Mouse (Mus musculus) gastrocnemius, postnatal 14 days (tissue): ENCODE measurements around the gene Socs7. TPM values are rescaled to one million over a fixed set of nuclear protein-coding genes. Genes with fewer than 3 reads are reported as not detected.
A peak's percentile ranks its signal among the peaks of the same experiment; 100 is the strongest.

Experiments
- DNase-seq: peaks from one replicate; pipeline ENCODE4 v3.0.0; 2021; ENCODE audit warnings: mixed read lengths
- intact Hi-C: fragments of 180-260 bp; cut with DNase I; formaldehyde crosslinking; loops from one replicate; pipeline ENCODE4 v1.15.1; 2025; ENCODE audit warnings: low total_unique reads
- total RNA-seq, 2 experiments: library from RNA; stranded (reverse); gene quantifications; 2 replicates each; pipeline ENCODE4 v1.2.3; 2021

Gene Socs7
- total RNA-seq, 2 experiments from 2014 or later, result 32.4 to 36.2 TPM

DNA sequence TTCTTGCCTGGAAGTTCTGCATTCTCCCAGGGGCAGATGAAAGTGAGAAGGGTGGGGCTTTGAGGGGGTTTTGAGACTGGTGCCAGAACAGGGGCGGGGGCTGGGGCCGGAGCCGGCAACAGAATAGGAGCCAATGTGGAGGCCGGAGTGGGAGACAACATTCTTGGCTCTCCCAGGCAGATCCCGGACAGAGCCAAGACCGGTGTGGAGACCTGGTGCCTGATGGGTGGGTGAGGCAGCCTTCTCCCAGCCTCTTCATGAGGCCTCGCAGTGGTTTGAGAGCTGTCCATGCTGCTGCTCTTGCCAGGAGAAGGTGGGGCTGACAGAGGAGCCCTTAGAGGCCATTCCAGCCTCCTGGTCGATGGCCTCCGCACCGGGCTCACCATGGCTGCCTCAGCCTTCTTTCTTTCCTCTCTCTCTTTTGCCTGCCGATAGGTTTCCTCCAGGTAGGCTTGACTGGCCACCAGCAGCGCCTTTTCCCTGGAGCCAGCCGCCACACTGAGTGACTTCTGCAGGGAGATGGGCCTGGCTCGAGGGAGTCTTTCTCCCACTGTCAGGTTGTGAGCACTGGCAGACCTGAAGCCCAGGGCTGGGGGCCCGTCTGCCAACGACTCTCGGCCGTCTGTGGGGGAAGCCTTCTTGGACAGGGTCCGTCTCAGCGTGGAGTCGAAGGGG is 23.9 kb upstream of the Socs7 start:
- intact Hi-C loops, result no loop called here
- DNase-seq, result no peak

DNA sequence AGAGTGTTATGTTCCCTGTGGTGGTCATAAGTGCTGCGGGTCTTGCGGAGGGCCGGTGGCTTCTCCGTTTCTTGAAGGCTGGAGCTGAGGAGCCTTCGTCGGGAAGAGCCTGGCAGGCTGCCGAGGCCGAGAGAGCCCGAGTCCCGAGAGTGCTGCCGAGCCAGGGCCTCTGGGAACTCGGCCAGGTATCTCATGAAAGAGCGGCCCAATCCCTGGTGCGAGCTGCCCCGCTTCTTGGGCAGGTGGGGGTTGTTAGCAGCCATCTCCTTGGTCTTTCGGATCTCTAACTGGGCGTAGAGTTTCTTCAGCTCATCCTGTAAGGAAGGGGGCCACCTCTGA is 23.4 kb upstream of the Socs7 start:
- intact Hi-C loops, result no loop called here
- peak; percentile 74 for DNase-seq

DNA sequence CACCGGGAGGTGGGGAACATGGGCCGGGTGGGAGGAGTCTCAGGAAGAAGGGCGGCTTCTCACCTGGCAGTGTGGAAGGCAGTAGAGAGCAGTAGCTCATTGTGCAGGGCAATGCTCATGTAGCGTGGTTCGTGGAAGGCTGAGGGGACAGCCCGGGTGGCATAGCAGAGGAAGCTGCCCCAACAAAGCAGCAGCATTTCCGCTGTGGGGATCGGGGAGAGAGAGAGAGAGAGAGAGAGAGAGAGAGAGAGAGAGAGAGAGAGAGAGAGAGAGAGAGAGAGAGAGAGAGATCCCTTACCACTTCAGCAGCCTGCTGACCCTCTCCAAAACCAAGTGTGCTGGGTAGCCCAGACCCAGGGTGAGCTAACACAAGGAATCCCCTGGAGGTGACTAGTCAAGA is 19.2 kb upstream of the Socs7 start:
- intact Hi-C loops, result no loop called here
- DNase-seq, result no peak

DNA sequence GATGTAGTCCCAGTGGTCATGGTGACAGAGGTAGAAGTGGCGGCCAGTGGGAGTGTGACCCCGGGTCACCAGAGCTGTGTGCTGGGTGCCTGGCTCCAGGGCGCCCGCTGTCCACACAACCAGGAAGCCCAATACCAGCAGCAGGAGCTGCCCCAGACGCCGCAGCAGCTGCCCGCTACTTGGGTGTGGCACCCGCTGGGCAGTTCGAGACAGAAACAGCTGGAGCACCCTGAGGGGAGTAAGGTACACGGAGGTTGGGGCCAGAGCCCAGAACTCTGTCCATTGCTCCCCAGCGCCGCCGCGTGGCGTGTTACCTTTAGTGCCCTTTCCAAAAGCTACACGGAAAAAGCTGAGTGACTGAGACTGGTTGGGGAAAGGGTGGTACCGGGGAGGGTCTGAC is 18.7 kb upstream of the Socs7 start:
- intact Hi-C loops, result no loop called here
- peak; percentile 28 for DNase-seq

DNA sequence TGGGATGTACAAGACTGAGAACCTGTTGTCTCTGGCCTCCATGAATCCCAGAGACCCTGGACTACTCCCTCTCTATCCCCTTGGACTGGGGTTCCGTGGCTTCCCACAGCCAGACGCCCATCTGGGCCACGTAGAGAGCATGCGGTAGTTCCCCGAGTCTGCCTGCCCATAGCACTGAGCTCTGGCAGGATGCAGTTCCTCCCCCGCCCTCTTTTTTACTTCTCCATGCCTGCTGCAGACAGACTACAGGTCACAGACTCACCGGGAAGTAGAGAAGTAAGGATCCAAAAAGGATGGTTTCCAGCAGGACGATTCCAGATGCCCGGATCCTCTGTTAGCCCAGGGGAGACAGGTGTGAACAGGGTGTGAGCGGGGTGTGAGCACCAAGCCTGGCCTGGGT is 16.9 kb upstream of the Socs7 start:
- intact Hi-C loops, result no loop called here

DNA sequence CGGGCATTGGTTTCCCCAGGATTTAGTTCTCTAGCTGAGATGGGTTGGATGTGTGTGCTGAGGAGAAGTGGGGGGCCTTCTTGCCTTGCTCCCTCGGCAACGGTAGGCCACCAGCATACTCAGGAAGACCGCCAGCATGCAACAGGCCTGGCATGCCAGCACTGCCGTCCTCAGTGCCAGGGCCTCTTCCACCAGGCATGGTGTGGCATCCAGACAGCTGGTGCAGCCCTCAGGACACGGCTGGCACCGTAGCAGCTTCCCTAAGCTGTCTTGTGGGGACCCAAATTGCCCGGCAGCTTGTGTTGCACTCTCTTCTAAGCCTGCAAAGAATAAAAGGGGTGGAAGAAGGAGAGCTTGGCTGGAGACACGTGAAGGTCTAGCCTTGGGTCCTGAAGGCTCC is 16.0 kb upstream of the Socs7 start:
- intact Hi-C loops, result no loop called here
- DNase-seq, result peak; percentile 61

More for the DNA sequence above, 16.9 kb upstream of the Socs7 start:
- no peak for DNase-seq

DNA sequence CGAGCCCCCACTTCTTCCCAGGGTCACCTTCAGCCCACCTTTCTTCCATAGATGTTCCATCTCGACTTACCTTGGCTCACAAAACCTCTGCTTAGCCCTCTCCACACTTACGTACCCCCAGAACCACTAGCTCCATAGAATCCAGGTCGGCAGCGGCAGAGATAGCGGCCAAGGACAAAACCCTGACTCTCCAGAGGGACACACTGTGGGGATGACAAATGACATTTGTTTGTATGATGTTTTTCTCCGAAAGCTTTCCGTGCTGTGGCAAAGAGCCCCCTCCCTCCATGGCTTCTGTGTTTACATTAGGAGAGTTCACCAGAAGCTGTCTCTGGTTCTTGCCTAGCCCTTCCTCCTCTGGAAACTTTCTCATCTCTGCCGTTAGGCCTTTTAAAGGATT is 15.1 kb upstream of the Socs7 start:
- intact Hi-C loops, result no loop called here
- no peak for DNase-seq

DNA sequence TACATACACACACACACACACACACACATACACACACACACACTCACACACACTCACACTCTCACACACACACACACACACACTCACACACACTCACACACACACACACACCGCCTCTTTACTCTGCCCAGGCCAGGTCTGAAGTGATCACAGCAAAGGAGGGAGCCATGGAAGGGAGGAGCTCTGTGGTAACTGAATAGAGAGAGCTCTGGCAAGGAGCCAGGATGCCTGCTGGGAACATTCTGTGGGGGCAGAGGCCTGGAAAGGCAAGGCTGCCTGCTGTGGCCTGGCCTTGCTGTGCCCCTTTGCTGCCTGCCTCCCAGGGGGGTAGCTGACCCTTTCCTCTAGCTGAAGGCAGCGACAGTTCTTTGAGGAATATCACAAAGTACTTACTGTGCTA is 12.3 kb upstream of the Socs7 start:
- intact Hi-C loops, result no loop called here
- peak; percentile 66 for DNase-seq

DNA sequence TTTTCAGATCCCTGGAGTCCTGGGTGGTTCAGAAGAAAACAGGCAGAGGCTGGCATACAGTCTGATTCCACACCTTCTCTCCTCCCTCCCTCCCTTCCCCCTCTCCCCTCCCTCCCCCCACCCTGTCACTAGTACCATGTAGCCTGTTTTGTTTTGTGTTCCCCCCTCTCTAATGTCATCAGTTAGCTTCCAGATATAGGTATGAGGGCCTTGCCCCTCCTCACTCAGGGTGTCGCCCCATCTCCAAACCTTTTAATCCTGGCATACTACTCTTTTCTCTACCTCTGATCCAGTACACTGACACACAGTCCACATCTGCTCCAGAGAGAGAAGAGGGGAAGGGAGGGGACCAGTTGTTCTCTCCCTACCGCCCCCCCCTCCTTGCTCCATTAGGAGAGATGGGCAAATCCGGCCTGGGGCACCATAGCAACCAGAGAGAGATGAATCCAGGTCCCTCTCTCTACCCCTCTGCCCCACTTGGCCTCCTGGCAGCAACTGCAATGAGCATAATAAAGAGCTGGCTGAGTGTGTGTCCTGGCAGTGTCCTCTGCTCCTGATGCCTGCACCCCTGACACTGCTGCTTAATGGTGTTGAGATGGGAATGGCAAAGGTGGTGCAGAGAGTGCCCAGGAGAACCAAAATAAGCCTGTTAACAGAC is 10.2 kb upstream of the Socs7 start, which contains the start of gene Gpr179:
Gpr179 (minus strand) TSS at position 51 of the 658 bp plus-strand sequence.
- intact Hi-C loops, result no loop called here

DNA sequence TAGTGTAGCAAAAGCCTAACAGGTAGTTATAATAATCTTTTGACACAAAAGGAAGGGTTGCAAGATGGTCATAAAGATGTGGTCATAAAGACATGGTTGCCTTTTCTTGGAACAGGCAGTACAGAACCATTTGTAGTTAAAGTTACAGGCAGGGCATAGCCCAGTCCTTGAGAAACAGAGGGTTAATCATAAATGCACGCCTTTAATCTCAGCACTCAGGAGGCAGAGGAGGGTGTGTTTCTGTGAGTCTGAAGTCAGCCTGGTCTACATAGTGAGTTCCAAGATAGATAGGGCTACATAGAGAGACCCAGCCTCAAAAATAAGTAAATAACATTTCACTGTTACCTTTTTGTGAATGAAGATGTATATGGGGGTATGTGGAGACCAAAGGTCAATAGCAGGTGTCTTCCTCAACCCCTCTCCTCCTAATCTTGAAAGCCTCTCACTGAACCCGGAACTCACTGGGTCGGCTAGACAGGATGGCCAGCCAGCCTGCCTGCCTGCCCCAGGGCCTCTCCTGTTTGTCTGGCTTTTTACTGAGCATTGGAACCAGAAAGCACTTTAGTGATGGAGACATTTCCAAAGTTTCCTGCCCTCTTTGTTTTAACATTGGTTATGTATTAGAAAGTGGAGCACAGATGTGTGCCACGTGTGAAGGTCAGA is 9.3 kb upstream of the Socs7 start:
- no peak for DNase-seq
- intact Hi-C loops, result no loop called here

More for the DNA sequence above, 10.2 kb upstream of the Socs7 start, which contains the start of gene Gpr179:
- no peak for DNase-seq

DNA sequence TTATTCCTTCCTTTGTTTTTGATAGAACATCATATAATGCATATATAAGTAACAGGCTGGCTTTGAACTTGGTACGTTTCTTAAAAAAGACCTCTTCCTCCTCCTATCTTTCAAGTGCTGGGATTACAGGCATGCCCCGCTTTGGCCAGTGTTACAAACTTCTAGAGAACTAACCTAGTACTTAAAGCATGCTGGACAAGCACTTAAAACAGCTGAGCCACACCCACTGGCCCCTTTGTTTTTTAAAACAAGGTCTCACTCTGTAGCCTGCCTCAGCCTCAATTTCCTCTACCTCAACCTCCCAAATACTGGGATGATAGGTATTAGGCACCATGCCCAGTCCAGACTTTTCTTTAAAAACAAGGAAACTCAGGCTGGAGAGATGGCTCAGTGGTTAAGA is 7.7 kb upstream of the Socs7 start:
- intact Hi-C loops, result no loop called here
- DNase-seq, result no peak

DNA sequence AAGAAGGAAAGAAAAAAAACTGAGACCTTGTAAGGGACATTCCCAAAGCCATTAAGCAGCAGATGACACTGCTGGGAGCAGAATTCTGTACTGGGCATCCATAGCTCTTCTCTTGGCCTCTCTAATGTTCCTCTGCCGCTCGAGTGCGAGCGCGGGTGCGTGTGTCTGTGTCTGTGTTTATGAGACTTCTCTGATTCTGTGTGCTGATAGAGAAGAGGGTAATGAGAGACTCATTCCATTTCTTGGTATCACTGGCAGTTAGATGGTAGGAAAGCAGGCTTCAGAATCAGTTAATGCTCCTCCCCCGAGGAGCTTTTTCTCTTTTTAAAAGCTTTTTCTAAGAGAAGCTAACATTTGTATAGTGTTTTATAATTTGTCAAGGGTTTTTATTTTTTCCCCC is 7.1 kb upstream of the Socs7 start:
- DNase-seq, result no peak
- intact Hi-C loops, result no loop called here

DNA sequence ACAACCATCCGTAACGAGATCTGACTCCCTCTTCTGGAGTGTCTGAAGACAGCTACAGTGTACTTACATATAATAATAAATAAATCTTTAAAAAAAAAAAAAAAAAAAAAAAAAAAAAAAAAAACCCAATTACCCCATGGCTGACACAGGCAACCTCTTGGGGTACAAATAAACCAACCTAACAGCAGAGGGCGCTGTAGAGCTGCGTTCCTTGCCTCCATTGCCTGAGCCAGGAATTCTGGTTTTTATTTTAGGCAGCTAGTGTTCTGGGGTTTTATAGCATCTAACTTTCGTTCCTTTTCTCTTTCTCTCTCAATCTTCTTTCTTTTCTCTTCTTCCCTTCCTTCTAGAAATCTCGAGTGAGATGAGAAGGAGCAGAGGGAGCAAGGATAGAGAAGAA is 4.7 kb upstream of the Socs7 start:
- peak; percentile 64 for DNase-seq
- intact Hi-C loops, result loop anchor here (2.0 kb wide), 1 partner anchor 43 kb away; no protein-coding TSS in a partner anchor

DNA sequence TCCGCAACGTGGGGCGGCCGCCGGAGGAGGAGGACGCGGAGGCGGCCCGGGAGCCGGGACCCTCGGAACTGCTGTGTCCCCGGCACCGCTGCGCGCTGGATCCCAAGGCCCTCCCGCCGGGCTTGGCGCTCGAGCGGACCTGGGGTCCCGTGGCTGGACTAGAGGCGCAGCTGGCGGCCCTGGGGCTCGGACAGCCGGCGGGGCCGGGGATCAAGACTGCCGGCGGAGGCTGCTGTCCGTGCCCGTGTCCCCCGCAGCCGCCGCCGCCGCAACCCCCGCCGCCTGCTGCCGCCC is 245 bp downstream of the Socs7 start:
- peak; percentile 53 for DNase-seq
- intact Hi-C loops, result loop anchor here (5.0 kb wide), 1 partner anchor 105 kb away; no protein-coding TSS in a partner anchor

DNA sequence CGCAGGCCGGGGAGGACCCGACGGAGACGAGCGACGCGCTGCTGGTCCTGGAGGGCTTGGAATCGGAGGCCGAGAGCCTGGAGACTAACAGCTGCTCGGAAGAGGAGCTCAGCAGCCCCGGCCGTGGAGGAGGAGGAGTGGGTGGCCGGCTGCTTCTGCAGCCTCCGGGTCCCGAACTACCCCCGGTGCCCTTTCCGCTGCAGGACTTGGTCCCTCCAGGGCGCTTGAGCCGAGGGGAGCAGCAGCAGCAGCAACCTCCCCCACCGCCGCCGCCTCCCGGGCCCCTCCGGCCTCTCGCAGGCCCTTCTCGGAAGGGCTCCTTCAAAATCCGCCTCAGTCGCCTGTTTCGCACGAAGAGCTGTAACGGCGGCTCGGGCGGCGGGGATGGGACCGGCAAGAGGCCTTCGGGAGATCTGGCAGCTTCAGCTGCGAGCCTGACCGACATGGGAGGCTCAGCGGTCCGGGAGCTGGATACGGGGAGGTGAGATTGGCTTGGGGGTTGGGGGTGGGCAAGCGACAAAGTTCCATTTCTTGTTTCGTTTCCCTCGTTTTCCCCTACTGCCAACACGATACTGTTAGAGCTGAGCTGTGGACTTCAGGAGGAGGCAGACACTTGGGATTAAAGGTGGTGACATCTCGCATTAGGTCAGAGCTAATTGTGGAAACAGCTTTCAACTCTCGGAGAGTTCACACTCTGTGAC is 742 bp downstream of the Socs7 start:
- intact Hi-C loops, result loop anchor here (5.0 kb wide), 1 partner anchor 104 kb away; no protein-coding TSS in a partner anchor

DNA sequence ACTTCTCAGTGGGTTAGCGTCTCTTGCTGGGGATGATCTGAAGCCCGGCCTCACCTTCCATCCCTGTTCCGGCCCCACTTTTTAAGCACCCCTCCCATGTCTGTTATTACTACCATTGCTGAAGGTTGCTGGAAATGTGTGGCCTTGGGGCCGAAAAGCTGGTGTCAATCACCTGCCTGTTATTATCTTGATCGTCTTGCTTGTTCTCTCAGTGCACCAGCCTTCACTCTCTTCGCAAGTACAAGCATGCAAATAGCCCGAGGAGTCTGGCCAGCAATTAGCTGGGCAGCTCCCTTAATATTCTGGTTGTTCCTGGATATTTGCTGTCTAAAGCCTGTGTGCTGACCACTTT is 1.3 kb downstream of the Socs7 start:
- intact Hi-C loops, result loop anchor here (5.0 kb wide), 1 partner anchor 104 kb away; no protein-coding TSS in a partner anchor
- no peak for DNase-seq

More for the DNA sequence above, 742 bp downstream of the Socs7 start:
- DNase-seq, result peak; percentile 58

DNA sequence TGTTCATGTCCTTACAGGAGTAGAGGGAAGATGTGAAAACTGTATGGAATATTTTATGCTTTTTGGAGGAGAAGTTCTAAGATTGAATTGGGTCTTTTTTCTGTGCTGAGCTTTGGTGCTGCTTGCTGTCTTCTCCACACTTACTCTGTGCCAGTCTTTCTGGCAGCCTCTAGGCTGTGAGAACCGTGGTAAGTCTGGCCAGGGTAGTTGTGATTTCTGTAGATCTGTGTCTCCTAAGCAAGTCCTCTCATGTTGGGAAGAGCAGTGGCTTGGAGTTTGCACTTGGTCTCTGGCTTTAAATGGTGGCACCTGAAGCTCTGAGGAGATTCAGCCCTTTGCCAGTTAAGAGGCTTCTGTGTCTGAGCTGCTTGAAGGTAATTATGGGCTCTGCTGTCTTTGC is 3.2 kb downstream of the Socs7 start:
- intact Hi-C loops, result no loop called here
- no peak for DNase-seq

DNA sequence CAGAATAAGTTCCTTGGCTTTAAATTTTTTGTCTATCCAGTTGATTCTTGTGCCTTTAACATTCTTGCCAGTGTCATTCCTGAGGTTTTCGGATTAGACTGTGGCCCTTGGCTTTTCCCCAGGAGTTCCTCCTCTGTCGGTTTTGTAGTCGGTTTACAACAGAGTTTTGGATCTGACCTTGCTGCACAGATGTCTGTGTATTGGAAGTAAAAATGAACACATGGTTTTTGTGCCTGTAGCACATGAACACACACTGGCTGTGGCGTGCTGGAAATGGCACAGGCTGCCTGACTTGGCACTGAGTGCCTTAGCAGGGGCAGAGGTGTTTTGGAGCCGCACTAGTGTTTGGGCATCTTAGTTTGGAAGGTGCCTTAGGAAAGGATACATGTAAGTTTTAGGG is 6.2 kb downstream of the Socs7 start:
- intact Hi-C loops, result no loop called here
- DNase-seq, result no peak

DNA sequence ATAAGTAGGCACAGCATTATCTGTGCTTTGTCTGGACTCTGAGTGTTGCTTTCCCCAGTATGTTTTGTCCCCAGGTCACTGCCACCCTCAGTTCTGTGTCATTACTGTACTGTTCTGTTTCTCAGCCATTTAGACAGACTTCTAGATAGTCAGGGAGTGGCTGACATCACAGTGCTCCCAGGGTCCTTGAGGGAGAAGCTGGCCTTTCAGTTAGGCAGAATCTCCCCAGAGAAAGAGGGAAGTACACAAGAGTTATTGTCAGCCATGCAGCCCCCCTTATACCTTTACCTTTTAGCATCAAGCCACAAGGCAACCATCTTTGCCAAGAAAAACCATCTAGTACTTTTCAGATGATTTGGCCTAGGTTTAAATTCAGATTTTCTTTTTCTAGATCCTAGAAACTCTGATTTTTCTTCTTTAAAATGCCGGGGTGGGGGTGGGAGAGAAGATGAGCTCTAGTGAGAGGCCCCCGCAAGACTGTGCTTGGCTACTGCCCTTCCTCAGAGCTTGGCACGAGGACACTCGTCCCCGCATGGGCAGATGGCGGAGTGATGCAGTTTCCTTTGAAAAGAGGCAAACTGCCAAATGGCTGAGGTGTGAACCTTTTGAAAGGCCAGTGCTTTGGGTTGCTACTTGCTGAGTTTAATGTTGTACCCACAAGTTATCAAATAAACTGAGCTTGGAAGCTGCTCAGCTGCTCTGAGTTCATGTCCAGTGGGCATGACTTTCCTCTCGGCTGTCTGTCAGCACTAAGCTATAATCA is 8.2 kb downstream of the Socs7 start:
- intact Hi-C loops, result no loop called here
- DNase-seq, result no peak
